Mouse (Mus musculus): ENCODE results near the gene Paxx. TPM values are rescaled to one million over a fixed set of nuclear protein-coding genes. Genes with fewer than 3 reads are reported as not detected.

Paxx gene
- polyA plus RNA-seq, 1 experiment from 2014 or later: 15.6 TPM

DNA sequence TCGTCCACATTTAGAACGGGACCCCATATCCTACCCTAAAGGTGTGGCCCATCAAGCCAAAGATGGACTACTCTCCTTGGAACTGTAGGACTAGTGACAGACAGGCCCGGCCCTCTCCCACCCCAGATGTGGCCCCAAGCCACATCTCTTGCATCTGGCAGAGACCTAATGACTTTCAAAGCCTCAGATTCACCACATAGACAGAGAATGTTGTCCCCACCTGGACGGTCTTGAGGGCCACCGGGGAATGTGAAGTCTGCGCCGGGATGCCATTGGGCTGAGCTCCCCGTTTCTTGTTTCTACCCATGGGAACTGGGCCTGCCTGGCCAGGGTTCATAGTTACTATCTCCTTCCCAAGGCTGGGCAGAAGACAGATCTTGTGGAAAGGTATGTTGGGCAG, 16.6 kb upstream of the Paxx start:
- Histone ChIP-seq H3K27me3 (ENCODE audit: insufficient read depth, poor library complexity, severe bottlenecking) (peaks cover 10% of the 10 kb centered on the region; the same call in 1 of the 2 replicates), H3K4me3 (no peak overlapping the region), H3K36me3 (no peaks in the 10 kb centered on the region), H3K4me1 (no peaks in the 10 kb centered on the region), H3K27ac (no peak overlapping the region), H3K9me3 (no peaks in the 10 kb centered on the region)
- no peak for DNase-seq (ENCODE audit: low spot score)
- 84% methylated on average over 8 of the region's 8 CpGs for WGBS

DNA sequence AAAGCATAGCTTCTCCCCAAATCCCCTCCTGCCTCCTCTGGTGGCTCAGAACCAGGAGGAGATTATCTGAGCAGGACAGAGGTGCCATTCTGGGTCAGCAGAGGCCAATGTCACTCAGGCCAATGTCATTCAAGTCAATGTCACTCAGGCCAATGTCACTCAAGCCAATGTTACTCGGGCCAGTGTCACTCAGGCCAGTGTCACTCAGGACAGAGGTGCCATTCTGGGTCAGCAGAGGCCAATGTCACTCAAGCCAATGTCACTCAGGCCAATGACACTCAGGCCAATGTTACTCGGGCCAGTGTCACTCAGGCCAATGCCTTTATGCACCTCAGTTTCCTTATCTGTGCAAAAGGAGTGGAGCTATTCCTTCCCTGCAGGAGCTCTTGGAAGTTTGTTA, 11.7 kb upstream of the Paxx start:
- Histone ChIP-seq H3K4me1 (0 out of 2 replicates have a peak, but pooled peaks cover 17% of the 10 kb centered on the region), H3K36me3 (no peaks in the 10 kb centered on the region), H3K27me3 (ENCODE audit: insufficient read depth, poor library complexity, severe bottlenecking) (peaks cover 19% of the 10 kb centered on the region; the same call in 1 of the 2 replicates), H3K4me3 (no peak overlapping the region), H3K27ac (no peak overlapping the region), H3K9me3 (no peaks in the 10 kb centered on the region)
- DNase-seq (ENCODE audit: low spot score): no peak
- WGBS: 72% methylated on average over 2 of the region's 2 CpGs

DNA sequence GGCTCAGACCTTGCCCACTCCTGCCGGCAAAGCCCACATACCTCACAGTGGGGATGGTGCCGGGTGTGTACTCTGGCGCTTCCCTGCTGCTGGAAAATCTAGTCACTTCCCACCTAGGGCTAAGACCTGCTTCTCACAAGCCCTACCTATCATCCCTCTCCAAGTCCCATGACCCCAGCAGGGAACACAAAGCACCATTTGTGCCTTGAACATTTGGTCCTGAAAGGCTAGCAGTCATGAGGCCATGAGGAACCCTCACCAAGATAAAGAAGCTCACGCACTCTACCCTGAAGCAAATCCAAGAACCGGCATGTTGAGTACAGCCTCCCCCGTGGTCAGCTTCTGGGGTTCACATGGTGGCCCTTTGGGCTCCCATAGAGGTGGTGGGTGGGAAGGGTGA, 9.1 kb upstream of the Paxx start, which contains the start of gene Ptgds:
TSS of gene Ptgds (minus strand) at position 78 of the 400 bp plus-strand sequence.
- H3K27ac ChIP-seq: no peak within 1 kb of the TSS
- H3K4me3 ChIP-seq: no peak within 1 kb of the TSS
- peaks cover 12% of the 10 kb centered on the region; the same call in 1 of the 2 replicates for H3K27me3 ChIP-seq (ENCODE audit: insufficient read depth, poor library complexity, severe bottlenecking)
- peaks cover 27% of the 10 kb centered on the region for H3K4me1 ChIP-seq
- no peaks in the 10 kb centered on the region for H3K36me3 ChIP-seq
- DNase-seq (ENCODE audit: low spot score): no peak
- no peaks in the 10 kb centered on the region for H3K9me3 ChIP-seq
- 31% methylated on average over 6 of the region's 6 CpGs for WGBS

DNA sequence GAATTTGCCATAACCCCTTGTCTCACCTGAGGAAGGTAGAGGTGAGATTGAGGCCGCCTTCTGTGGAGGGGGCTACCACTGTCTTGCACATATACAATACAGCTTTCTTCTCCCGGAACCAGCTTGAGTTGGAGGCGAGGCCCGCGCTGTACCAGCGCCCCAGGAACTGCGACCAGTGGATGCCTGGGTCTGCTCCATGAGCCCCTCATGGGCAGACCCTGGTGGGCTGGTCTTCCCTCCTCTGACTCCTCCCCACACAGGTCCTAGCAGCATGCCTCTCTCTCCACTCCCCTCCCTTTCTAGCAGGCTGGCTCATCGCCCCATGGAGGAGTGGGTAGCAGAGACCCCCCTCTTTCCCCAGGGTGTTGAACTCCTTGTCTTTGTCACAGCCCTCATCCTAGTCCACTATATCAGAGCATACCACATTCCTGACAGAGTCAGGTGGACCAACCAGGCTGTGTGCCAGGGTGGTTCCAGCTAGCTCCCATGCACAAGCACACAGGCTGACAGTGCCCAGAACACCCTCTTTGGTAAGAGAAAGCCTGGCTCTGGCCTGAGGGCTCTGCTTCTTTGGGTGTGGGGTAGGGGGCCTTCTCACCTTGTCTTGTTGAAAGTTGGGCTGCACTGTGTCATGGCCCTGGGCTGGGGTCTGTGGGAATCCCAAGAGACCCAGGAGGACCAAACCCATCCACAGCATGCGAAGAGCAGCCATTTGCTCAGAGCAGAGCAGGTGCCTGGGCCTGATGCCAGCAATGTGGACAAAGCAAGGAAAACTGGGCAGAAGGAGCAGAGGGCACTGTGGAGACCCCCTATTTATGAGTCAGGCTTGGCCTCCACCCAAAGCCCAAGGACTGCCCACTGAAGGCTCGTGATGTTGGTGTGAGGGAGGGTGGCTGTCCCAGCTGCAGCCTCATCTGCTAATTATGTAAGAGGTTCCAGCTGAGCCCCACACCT, 8.3 kb upstream of the Paxx start:
- Histone ChIP-seq H3K9me3 (no peaks in the 10 kb centered on the region), H3K36me3 (no peaks in the 10 kb centered on the region), H3K4me1 (peaks cover 27% of the 10 kb centered on the region), H3K27me3 (ENCODE audit: insufficient read depth, poor library complexity, severe bottlenecking) (peaks cover 12% of the 10 kb centered on the region; the same call in 1 of the 2 replicates), H3K4me3 (no peak overlapping the region), H3K27ac (no peak overlapping the region)
- no peak for DNase-seq (ENCODE audit: low spot score)
- WGBS: 72% methylated on average over 10 of the region's 10 CpGs

DNA sequence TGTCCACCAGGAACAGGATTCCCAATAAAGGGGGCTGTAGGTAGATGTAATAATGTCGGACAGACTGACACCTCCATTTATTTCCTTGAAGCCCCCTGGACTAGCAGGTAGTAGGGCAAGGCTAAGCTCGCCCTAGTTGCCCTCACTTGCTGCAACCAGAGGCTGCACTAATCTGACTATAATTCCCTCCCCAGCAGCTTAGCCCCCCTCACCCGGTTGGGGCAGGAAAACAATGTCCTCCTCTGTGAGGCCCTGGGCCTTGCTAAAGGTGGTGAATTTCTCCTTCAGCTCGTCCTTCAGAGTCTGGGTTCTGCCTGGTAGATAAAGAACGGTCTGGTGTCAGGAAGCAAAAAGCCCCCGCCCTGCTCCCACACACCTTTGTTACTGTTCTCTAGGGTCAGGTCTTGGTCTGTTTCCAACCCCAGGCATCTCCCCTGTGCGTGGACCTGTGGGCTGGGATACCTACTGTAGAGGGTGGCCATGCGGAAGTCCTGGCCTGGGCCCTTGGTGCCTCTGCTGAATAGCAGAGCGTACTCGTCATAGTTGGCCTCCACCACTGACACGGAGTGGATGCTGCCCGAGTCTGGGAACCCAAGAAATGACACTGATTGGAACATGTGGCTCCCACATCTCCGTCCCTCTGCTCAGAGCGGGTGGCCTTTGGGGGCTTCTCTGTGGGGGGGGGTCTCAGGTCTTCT, 6.9 kb upstream of the Paxx start:
- WGBS: 65% methylated on average over 14 of the region's 14 CpGs
- Histone ChIP-seq H3K36me3 (no peaks in the 10 kb centered on the region), H3K4me1 (peaks cover 27% of the 10 kb centered on the region), H3K27ac (no peak overlapping the region), H3K9me3 (no peaks in the 10 kb centered on the region), H3K4me3 (no peak overlapping the region), H3K27me3 (ENCODE audit: insufficient read depth, poor library complexity, severe bottlenecking) (peaks cover 12% of the 10 kb centered on the region; the same call in 1 of the 2 replicates)
- no peak for DNase-seq (ENCODE audit: low spot score)

DNA sequence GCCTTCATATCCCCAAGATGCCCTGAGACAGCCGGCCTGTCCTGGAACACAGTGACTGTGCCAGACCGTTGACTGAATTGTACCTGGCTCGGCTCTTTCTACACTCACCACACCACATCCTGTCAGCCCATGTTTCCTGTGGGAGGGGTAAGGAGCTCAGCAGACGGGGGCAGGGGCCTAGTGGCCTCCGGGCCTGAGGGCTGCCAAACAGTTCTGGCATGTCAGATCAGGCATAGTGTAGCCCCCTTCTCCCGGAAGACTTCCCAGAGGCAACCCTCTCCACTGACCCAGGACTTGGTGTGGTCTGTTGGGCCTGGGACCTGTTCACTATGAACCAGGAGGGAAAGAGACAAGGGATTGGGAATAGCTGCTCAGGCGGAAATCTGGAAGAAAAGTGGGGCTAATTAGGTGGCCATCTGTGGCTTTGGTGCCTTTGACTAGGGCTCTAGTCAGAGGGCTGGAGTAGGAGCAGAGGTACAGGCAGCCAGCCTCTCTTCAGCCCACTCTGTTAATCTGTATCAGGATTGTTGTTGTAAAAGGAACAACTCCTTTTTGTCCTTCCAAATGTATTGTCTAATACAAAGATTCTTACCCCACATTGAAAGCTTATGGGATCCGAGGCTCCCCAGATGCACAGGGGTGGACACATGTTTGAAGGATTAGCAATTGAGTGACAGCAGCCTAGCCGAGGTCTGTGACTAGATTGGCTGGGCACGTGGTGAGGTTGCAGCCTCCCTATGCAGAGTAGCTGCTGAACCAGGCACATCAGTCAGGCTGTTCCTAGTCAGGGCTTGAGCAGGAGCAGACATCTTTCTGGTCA, 5.1 kb upstream of the Paxx start:
- no peak overlapping the region for H3K4me3 ChIP-seq
- H3K36me3 ChIP-seq: no peaks in the 10 kb centered on the region
- peak overlapping the region; percentile 52; the same call in 1 of the 2 replicates for H3K27ac ChIP-seq
- WGBS: 46% methylated on average over 10 of the region's 10 CpGs
- DNase-seq (ENCODE audit: low spot score): no peak
- no peaks in the 10 kb centered on the region for H3K9me3 ChIP-seq
- H3K27me3 ChIP-seq (ENCODE audit: insufficient read depth, poor library complexity, severe bottlenecking): peaks cover 9% of the 10 kb centered on the region; the same call in 1 of the 2 replicates
- H3K4me1 ChIP-seq: peaks cover 34% of the 10 kb centered on the region

DNA sequence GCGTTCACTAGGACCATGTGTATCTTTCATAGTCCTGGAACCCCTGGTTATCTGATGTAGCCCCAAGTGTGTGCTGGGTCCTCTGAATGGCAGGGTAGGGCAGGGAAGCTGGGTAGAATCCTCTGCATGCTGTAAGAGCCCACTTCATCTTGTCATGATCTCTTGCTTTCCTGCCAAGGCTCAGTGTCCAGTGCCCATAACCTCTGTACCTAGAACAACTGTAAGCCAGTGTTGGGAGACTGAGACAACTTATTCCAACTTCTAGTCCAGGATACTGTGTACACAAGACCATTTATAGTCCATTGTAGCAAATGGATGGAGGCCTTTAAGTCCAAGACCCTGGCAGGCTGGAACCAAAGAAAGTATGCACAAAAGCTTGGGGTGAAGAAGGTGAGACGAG, 4.4 kb upstream of the Paxx start:
- WGBS: 78% methylated on average over 2 of the region's 2 CpGs
- H3K27ac ChIP-seq: peak overlapping the region; percentile 52; the same call in 1 of the 2 replicates
- no peak for DNase-seq (ENCODE audit: low spot score)

DNA sequence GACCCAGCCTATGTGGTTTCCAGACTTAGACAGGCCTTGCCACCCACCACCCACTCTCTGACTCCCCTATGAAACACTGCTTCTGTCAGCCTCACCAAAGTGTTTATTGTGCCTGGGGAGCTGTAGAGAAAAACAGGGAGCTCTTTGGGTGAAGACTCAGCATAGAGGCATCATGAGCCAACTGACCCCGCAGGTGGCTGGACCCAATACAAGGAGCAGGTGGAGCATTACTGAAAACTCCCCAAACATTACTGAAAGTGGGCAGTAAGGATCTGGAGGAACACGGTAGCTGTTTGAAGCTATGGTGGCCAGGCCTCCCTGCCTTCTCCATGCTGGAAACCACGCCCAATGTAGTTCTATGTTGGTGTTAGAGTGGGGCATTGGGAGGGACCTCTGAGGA, 2.7 kb upstream of the Paxx start:
- H3K4me3 ChIP-seq: no peak overlapping the region
- 76% methylated on average over 3 of the region's 3 CpGs for WGBS
- H3K27ac ChIP-seq: no peak overlapping the region
- no peaks in the 10 kb centered on the region; the same call in 1 of the 2 replicates for H3K27me3 ChIP-seq (ENCODE audit: insufficient read depth, poor library complexity, severe bottlenecking)
- DNase-seq (ENCODE audit: low spot score): no peak
- H3K9me3 ChIP-seq: no peaks in the 10 kb centered on the region
- peaks cover 41% of the 10 kb centered on the region for H3K4me1 ChIP-seq
- H3K36me3 ChIP-seq: peaks cover 8% of the 10 kb centered on the region

More for the DNA sequence above, 4.4 kb upstream of the Paxx start:
- no peak overlapping the region for H3K4me3 ChIP-seq
- peaks cover 38% of the 10 kb centered on the region for H3K4me1 ChIP-seq
- peaks cover 9% of the 10 kb centered on the region; the same call in 1 of the 2 replicates for H3K27me3 ChIP-seq (ENCODE audit: insufficient read depth, poor library complexity, severe bottlenecking)
- no peaks in the 10 kb centered on the region for H3K36me3 ChIP-seq
- H3K9me3 ChIP-seq: no peaks in the 10 kb centered on the region

DNA sequence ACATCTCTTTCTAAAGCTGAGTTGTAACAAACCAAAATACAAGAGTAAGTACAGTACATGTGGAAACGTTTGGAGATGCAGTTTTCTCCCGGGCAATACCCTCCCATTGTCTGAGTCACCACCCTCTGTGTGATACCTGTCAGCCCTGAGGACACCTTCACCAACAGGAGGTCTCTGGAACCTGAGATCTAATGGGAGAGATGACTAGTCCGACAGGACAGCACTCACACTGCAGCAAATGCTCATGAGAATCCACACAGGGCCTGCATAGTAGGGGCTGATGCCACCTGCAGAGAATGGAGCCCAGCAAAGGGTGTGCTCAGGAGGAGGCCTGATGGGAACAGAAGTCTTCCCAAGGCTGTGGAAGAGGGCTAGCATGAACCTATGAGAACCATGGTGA, 513 bp upstream of the Paxx start:
- DNase-seq (ENCODE audit: low spot score): no peak
- Histone ChIP-seq H3K36me3 (peaks cover 12% of the 10 kb centered on the region), H3K9me3 (no peaks in the 10 kb centered on the region), H3K27ac (peak overlapping the region; percentile 89), H3K4me1 (peaks cover 38% of the 10 kb centered on the region), H3K27me3 (ENCODE audit: insufficient read depth, poor library complexity, severe bottlenecking) (peaks cover 7% of the 10 kb centered on the region; the same call in 1 of the 2 replicates), H3K4me3 (peak overlapping the region; percentile 81)
- 31% methylated on average over 3 of the region's 3 CpGs for WGBS

DNA sequence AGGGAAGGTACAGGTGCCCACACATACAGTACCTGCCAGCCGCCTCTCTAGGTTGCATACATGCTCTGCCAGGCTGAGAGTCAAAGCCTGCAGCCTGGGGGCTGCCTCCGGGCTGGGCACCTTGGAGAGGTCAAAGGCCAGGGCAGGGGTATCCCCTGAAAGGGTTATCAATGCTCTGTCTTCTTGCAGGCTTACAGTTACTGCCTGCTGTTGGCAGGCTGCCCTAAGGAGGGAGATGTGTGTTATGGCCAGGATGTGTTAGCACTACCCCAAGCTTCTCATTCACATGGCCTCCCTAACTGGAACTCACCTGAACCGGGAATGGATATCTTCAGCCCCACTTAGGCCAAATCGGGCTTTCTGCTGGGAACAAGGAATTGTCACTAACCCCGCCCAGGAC, 759 bp downstream of the Paxx start:
- 38% methylated on average over 5 of the region's 5 CpGs for WGBS
- Histone ChIP-seq H3K27ac (peak overlapping the region; percentile 89), H3K36me3 (peaks cover 12% of the 10 kb centered on the region), H3K9me3 (no peaks in the 10 kb centered on the region), H3K27me3 (ENCODE audit: insufficient read depth, poor library complexity, severe bottlenecking) (peaks cover 7% of the 10 kb centered on the region; the same call in 1 of the 2 replicates), H3K4me3 (peak overlapping the region; percentile 81), H3K4me1 (peaks cover 36% of the 10 kb centered on the region)
- DNase-seq (ENCODE audit: low spot score): no peak

DNA sequence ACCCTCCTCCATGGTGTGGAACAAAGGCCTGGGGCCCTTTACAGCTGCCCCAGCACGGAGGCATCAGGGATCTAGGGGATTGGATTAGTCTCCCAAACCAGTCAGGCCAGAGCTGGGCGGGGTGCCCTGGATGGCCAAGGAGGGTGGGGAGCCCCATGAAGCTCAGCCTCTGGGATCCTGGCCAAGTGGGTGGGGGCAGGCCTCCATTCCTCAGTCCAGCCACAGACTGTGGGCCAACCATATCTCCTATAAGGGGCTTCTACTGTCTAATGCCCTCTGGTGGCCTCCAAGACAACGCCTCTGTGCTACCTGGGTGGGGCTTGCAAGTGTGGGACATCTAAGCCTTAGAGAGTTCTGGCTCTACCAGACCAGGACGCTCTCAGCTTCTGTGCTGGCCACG, 2.0 kb downstream of the Paxx start:
- Histone ChIP-seq H3K4me1 (peaks cover 36% of the 10 kb centered on the region), H3K27ac (no peak overlapping the region), H3K27me3 (ENCODE audit: insufficient read depth, poor library complexity, severe bottlenecking) (peaks cover 7% of the 10 kb centered on the region; the same call in 1 of the 2 replicates), H3K9me3 (no peaks in the 10 kb centered on the region), H3K4me3 (no peak overlapping the region), H3K36me3 (peaks cover 12% of the 10 kb centered on the region)
- DNase-seq (ENCODE audit: low spot score): no peak
- 73% methylated on average over 5 of the region's 5 CpGs for WGBS
